Mouse (Mus musculus) limb, embryonic 12.5 days (tissue): ENCODE measurements around the gene Spib. TPM values are rescaled to one million over a fixed set of nuclear protein-coding genes. Genes with fewer than 3 reads are reported as not detected.

Experiments used
- ATAC-seq: fragments of 200-750 bp; cut with Nextera tagmentation; 2 replicates; pipeline ENCODE4 v1.8.0; 2017; ENCODE audit warnings: low read depth, moderate TSS enrichment; ENCODE audit not compliant: insufficient number of reproducible peaks, insufficient read depth, low FRiP score, low TSS enrichment
- H3K27ac ChIP-seq: fragments of 300-500 bp; sonication (generic); 2 replicates; pipeline ENCODE4 v1.5.1; 2016; ENCODE audit warnings: mild to moderate bottlenecking, moderate library complexity
- H3K27me3 ChIP-seq: fragments of 300-500 bp; sonication (generic); 2 replicates; pipeline ENCODE4 v1.6.1; 2016; ENCODE audit warnings: mild to moderate bottlenecking, moderate library complexity
- H3K36me3 ChIP-seq: fragments of 300-500 bp; sonication (generic); 2 replicates; pipeline ENCODE4 v1.6.1; 2016; ENCODE audit warnings: mild to moderate bottlenecking, moderate library complexity
- H3K4me1 ChIP-seq: fragments of 300-500 bp; sonication (generic); replicated peaks from 2 replicates; pipeline ENCODE4 v1.6.1; 2016
- H3K4me2 ChIP-seq: fragments of 300-500 bp; sonication (generic); 2 replicates; pipeline ENCODE4 v1.6.1; 2016; ENCODE audit warnings: mild to moderate bottlenecking, moderate library complexity
- H3K4me3 ChIP-seq: fragments of 300-500 bp; sonication (generic); replicated peaks from 2 replicates; pipeline ENCODE4 v1.5.1; 2016; ENCODE audit warnings: mild to moderate bottlenecking
- H3K9ac ChIP-seq: fragments of 300-500 bp; sonication (generic); replicated peaks from 2 replicates; pipeline ENCODE4 v1.6.1; 2016; ENCODE audit warnings: mild to moderate bottlenecking, moderate library complexity
- H3K9me3 ChIP-seq: fragments of 300-500 bp; sonication (generic); 2 replicates; pipeline ENCODE4 v1.6.1; 2016; ENCODE audit warnings: mild to moderate bottlenecking, moderate library complexity
- WGBS: fragments of 180-500 bp; shearing (Covaris S2); methylation state at CpG from one replicate; pipeline ENCODE4 v1.1.7; 2016; 5-methylcytosine and 5-hydroxymethylcytosine counted together
- polyA plus RNA-seq: library from polyadenylated mRNA; unstranded; fragments of >200 nt; fragmentation: Nextera tagmentation; extraction: Ambion mirVana; gene quantifications from 2 replicates; pipeline ENCODE4 v1.2.1, GENCODE M21; 2016

Spib gene
- 0.22 and 0.34 TPM in 2 replicates for polyA plus RNA-seq

- H3K27ac ChIP-seq = no peak within 1 kb of the TSS
- WGBS = 85% methylated on average over 4 of the region's 4 CpGs
- no peaks in the 10 kb centered on the region for H3K4me1 ChIP-seq
- no peak within 1 kb of the TSS for H3K4me2 ChIP-seq
- no peak for ATAC-seq
- no peak within 1 kb of the TSS for H3K4me3 ChIP-seq
- H3K9me3 ChIP-seq = no peaks in the 10 kb centered on the region
- no peak within 1 kb of the TSS; the same call in 1 of the 2 replicates for H3K9ac ChIP-seq
- H3K27me3 ChIP-seq = peaks cover 30% of the 10 kb centered on the region
- peaks cover 52% of the 10 kb centered on the region for H3K36me3 ChIP-seq
Measured at GRCm38 (mm10) chr7:44531946-44532732, at the start of gene Spib. Gene Spib, minus strand, starts transcription at chr7:44532071.

DNA sequence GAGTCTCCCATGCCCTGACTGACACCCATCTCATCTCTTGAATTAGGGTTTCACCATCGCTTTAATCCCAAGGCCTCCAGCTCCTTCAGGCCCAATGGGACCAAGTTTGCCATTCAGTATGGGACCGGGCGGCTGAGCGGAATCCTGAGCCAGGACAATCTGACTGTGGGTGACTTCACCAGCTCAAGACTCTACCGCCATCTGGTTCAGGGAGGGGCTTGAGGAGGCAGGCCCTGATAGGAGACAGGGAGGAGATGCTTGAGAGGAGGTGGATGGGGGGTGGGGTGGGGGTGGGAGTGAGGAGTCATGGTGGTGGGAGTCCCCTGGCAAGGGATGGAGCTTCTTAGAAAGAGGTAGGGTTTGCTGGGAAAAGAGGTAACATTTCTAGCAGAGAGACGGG lies 49.8 kb upstream of the Spib start:
- H3K9ac ChIP-seq = no peak overlapping the region
- WGBS = 71% methylated on average over 6 of the region's 6 CpGs
- H3K27me3 ChIP-seq = peaks cover 45% of the 10 kb centered on the region
- no peak overlapping the region for H3K4me2 ChIP-seq
- no peaks in the 10 kb centered on the region for H3K9me3 ChIP-seq
- H3K36me3 ChIP-seq = no peaks in the 10 kb centered on the region
- no peak overlapping the region for H3K27ac ChIP-seq
- H3K4me1 ChIP-seq = no peaks in the 10 kb centered on the region
- no peak overlapping the region for H3K4me3 ChIP-seq
- no peak for ATAC-seq

DNA sequence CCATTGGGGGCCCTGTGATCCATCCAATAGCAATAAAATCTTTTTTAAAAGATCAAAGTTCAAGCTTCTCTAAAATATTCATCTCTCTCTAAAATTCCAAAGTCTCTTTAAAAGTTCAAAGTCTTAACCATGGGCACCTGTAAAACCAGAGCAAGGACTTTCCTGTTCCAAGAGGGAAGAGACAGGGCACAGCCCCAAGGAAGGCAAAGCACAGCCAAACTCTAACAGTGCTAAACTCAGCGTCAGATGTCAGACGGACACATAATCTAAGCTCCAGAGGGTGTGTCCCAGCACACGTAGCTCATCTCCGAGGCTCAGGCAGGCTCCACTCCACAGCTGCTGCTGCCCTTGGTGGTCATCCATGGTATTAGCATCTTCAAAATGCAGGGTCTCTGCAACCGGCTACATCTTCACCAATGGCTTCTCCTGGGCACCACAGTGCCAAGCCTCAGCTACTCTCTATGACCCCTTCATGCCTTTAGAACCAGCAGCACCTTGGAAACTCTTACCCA lies 44.5 kb upstream of the Spib start:
- Histone ChIP-seq H3K27ac (no peak overlapping the region), H3K36me3 (no peaks in the 10 kb centered on the region), H3K4me3 (no peak overlapping the region), H3K4me2 (no peak overlapping the region), H3K9ac (no peak overlapping the region), H3K4me1 (no peaks in the 10 kb centered on the region), H3K9me3 (no peaks in the 10 kb centered on the region), H3K27me3 (peaks cover 5% of the 10 kb centered on the region; the same call in 1 of the 2 replicates)
- WGBS = 45% methylated on average over 5 of the region's 5 CpGs
- no peak for ATAC-seq

DNA sequence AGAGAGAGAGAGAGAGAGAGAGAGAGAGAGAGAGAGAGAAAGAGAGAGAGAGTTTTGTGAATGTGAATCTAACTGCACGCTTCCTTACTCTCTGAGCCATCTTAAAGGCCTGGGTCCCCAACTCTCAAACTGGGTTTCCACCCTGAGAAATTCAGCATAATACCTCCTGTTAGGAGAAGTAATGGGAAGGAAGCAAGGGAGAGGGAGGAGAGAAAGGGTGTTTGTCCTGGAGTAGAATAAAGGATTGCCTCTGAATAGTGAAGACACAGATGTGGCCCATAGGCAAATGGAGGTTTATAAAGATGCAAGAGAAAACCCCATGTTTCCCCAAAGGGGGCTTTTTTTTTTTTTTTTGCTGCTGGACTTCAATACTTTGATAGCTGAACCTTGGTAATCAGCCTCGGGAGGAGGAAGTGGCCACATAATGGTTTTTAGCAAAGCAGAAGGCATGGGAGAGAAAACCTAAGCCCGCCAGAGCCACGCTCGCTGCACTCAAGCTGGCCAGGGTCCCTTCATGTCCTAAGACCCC lies 41.1 kb upstream of the Spib start:
- Histone ChIP-seq H3K9ac (no peak overlapping the region), H3K27me3 (0 out of 2 replicates have a peak, but pooled peaks cover 15% of the 10 kb centered on the region), H3K4me3 (no peak overlapping the region), H3K27ac (no peak overlapping the region), H3K4me2 (no peak overlapping the region), H3K4me1 (no peaks in the 10 kb centered on the region), H3K9me3 (no peaks in the 10 kb centered on the region), H3K36me3 (no peaks in the 10 kb centered on the region)
- ATAC-seq = no peak
- 84% methylated on average over 5 of the region's 5 CpGs for WGBS

GRCm38 (mm10) chr7:44572213-44572701 lies 40.4 kb upstream of the Spib start, which contains the start of gene Napsa:
Gene Napsa, plus strand, starts transcription at chr7:44572380.
- Histone ChIP-seq H3K4me1 (no peaks in the 10 kb centered on the region), H3K9ac (no peak within 1 kb of the TSS), H3K4me2 (no peak within 1 kb of the TSS), H3K9me3 (no peaks in the 10 kb centered on the region), H3K27me3 (0 out of 2 replicates have a peak, but pooled peaks cover 15% of the 10 kb centered on the region), H3K4me3 (no peak within 1 kb of the TSS), H3K36me3 (no peaks in the 10 kb centered on the region), H3K27ac (no peak within 1 kb of the TSS)
- no peak for ATAC-seq
- 45% methylated on average over 7 of the region's 7 CpGs for WGBS

DNA sequence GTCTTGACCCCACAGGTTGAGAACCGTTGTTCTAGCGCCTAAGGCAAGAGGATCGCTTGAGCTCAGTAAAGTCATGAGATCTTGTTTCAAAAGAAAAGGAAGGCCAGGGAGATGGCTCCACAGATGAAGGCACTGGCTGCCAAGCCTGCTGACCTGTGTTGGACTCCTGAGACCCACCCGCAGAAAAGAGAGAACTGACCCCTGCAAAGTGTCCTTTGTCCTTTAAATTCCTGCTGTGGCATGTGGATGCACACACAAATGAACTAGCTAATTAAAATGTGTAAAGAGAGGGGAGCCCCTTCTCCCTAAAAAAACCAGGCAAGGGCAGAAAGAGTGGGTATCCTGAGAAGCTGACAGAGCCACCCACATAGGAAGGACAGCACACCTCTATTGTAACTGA lies 39.9 kb upstream of the Spib start:
- H3K9me3 ChIP-seq = no peaks in the 10 kb centered on the region
- H3K9ac ChIP-seq = no peak overlapping the region
- H3K27me3 ChIP-seq = 0 out of 2 replicates have a peak, but pooled peaks cover 15% of the 10 kb centered on the region
- no peak for ATAC-seq
- no peaks in the 10 kb centered on the region for H3K4me1 ChIP-seq
- no peak overlapping the region for H3K4me3 ChIP-seq
- H3K36me3 ChIP-seq = no peaks in the 10 kb centered on the region
- 45% methylated on average over 4 of the region's 4 CpGs for WGBS
- H3K4me2 ChIP-seq = no peak overlapping the region
- H3K27ac ChIP-seq = no peak overlapping the region

- Histone ChIP-seq H3K4me1 (no peaks in the 10 kb centered on the region), H3K9me3 (no peaks in the 10 kb centered on the region), H3K4me3 (no peak overlapping the region), H3K27me3 (0 out of 2 replicates have a peak, but pooled peaks cover 15% of the 10 kb centered on the region), H3K27ac (no peak overlapping the region), H3K9ac (no peak overlapping the region), H3K36me3 (no peaks in the 10 kb centered on the region), H3K4me2 (no peak overlapping the region)
- no peak for ATAC-seq
- WGBS = 72% methylated on average over 6 of the region's 6 CpGs
Measured at GRCm38 (mm10) chr7:44570989-44571388, 39.1 kb upstream of the Spib start.

DNA sequence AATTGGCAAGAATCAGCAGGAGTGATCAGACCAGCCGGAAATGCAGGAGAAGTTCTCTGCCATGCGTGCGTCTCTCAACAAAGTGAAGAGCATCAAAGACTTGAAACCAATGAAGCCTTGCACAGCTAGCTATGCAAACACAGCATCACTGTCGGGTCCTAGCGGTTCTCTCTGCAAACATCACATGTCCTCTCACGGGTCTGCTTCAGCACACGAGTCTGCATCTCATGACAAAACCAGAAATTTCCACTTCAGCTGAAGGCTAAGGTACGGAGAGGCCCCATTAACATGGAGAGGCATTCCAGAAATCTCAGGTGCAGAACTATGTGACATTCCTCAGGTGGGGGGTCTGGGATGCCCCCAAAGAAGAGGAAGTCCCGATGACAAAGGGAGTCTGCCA lies 36.9 kb upstream of the Spib start:
- Histone ChIP-seq H3K9me3 (no peaks in the 10 kb centered on the region), H3K36me3 (no peaks in the 10 kb centered on the region)

GRCm38 (mm10) chr7:44565414-44565813 lies 33.5 kb upstream of the Spib start:
- H3K27me3 ChIP-seq = peaks cover 7% of the 10 kb centered on the region; the same call in 1 of the 2 replicates
- WGBS = 78% methylated on average over 6 of the region's 6 CpGs
- H3K4me3 ChIP-seq = no peak overlapping the region
- H3K27ac ChIP-seq = no peak overlapping the region
- no peak for ATAC-seq
- H3K4me1 ChIP-seq = no peaks in the 10 kb centered on the region
- H3K4me2 ChIP-seq = no peak overlapping the region
- no peak overlapping the region for H3K9ac ChIP-seq
- H3K36me3 ChIP-seq = no peaks in the 10 kb centered on the region
- H3K9me3 ChIP-seq = no peaks in the 10 kb centered on the region

More for the DNA sequence above, 36.9 kb upstream of the Spib start:
- Histone ChIP-seq H3K27ac (no peak overlapping the region), H3K27me3 (peaks cover 15% of the 10 kb centered on the region; the same call in 1 of the 2 replicates), H3K9ac (no peak overlapping the region), H3K4me2 (no peak overlapping the region), H3K4me1 (no peaks in the 10 kb centered on the region), H3K4me3 (no peak overlapping the region)
- no peak for ATAC-seq
- 75% methylated on average over 9 of the region's 9 CpGs for WGBS

DNA sequence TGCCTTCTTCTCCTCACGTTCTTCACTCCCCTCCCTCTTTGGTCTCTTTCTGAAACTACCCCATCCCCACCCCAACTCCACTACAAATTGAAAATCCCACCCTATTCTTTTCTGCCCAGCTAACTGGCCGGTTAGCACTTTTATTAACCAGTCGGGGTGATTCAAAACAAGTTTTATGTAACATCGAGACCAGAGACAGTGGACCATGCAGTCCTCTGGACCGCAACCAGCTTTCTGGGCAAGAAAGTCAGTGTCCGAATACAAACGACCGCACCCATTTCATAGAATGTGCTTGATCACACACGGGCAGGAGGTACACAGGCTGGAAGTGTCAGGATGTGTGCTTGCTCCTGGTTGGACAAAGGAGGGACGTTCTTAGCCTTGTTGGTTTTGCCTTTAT lies 32.6 kb upstream of the Spib start:
- 88% methylated on average over 10 of the region's 10 CpGs for WGBS
- Histone ChIP-seq H3K27ac (no peak overlapping the region), H3K4me1 (no peaks in the 10 kb centered on the region), H3K4me2 (no peak overlapping the region), H3K9me3 (no peaks in the 10 kb centered on the region), H3K36me3 (no peaks in the 10 kb centered on the region), H3K9ac (no peak overlapping the region), H3K27me3 (peaks cover 7% of the 10 kb centered on the region; the same call in 1 of the 2 replicates), H3K4me3 (no peak overlapping the region)
- ATAC-seq = no peak

GRCm38 (mm10) chr7:44563284-44563683 lies 31.4 kb upstream of the Spib start:
- Histone ChIP-seq H3K27ac (no peak overlapping the region), H3K4me1 (no peaks in the 10 kb centered on the region), H3K4me3 (no peak overlapping the region), H3K27me3 (peaks cover under 1% of the 10 kb centered on the region; the same call in 1 of the 2 replicates), H3K9me3 (no peaks in the 10 kb centered on the region), H3K9ac (no peak overlapping the region), H3K36me3 (no peaks in the 10 kb centered on the region), H3K4me2 (no peak overlapping the region)
- ATAC-seq = no peak
- WGBS = 51% methylated on average over 8 of the region's 8 CpGs
